Mouse (Mus musculus) thymus, adult 2 months (tissue): ENCODE measurements around the gene Eipr1.

Experiments
- CTCF ChIP-seq: fragments of 200-500 bp; IDR thresholded peaks from 2 replicates; pipeline ENCODE4 v1.5.1; 2012; ENCODE audit warnings: mild to moderate bottlenecking, control low read depth, low read length, moderate library complexity, borderline replicate concordance; ENCODE audit not compliant: control insufficient read depth, poor library complexity, insufficient read depth; ENCODE audit errors: extremely low read depth
- POLR2A ChIP-seq: fragments of 200-500 bp; IDR thresholded peaks from 2 replicates; pipeline ENCODE4 v1.6.1; 2012; ENCODE audit warnings: mild to moderate bottlenecking, low read length, control low read depth, moderate library complexity; ENCODE audit not compliant: control insufficient read depth, poor library complexity, insufficient read depth; ENCODE audit errors: extremely low read depth

DNA sequence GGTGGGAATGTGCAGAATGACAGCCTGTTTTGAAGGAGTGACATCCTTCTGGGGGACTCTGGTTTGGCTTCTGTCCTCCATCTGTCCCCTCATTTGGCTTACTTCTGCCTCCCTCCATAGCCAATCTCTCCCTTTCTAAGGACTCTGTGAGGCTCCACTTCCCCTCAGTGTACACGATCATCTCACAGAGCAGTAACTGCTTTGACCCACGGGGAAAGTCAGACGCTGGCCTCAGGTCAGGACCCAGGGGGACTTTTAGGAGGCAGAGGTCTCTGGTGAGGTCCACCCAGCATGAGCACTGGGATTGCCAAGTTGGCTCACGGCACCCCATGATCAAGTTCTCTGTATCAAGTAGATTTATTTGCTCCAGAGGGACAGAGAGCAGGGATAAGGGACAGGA lies 43.4 kb upstream of the Eipr1 start:
- TF ChIP-seq CTCF (no peak), POLR2A (no peak)
